Mouse (Mus musculus): ENCODE data around the gene Cyb5b.
A peak's percentile ranks its signal among the peaks of the same experiment; 100 is the strongest.
"Not testable (repeated sequence)": the region's sequence is repeated elsewhere in the genome, so short reads cannot be mapped to it uniquely, and the experiment has no call there.

The Cyb5b gene

GRCm38 (mm10) chr8:107172969-107173645 lies 22.7 kb downstream of the Cyb5b start:
- DNase-seq (ENCODE audit: low read depth), result no peak

GRCm38 (mm10) chr8:107181122-107181521 lies 30.7 kb downstream of the Cyb5b start:
- DNase-seq (ENCODE audit: low read depth), result no peak

- DNase-seq (ENCODE audit: low read depth), result no peak
Observed at GRCm38 (mm10) chr8:107184996-107185395, 34.6 kb downstream of the Cyb5b start.

- peak; percentile 14 for DNase-seq (ENCODE audit: low read depth)
Observed at GRCm38 (mm10) chr8:107186659-107187390, 36.4 kb downstream of the Cyb5b start.

GRCm38 (mm10) chr8:107187631-107188030 lies 37.2 kb downstream of the Cyb5b start:
- DNase-seq (ENCODE audit: low read depth), result no peak

GRCm38 (mm10) chr8:107192631-107193030 lies 42.2 kb downstream of the Cyb5b start:
- no peak for DNase-seq (ENCODE audit: low read depth)

- peak; percentile 14 for DNase-seq (ENCODE audit: low read depth)
Observed at GRCm38 (mm10) chr8:107193331-107193730, 42.9 kb downstream of the Cyb5b start.

GRCm38 (mm10) chr8:107194786-107195451 lies 44.5 kb downstream of the Cyb5b start:
- DNase-seq (ENCODE audit: low read depth), result peak; percentile 77

- DNase-seq (ENCODE audit: low read depth), result no peak
Observed at GRCm38 (mm10) chr8:107197901-107198826, 47.7 kb downstream of the Cyb5b start.

GRCm38 (mm10) chr8:107205164-107205563 lies 54.7 kb downstream of the Cyb5b start:
- DNase-seq (ENCODE audit: low read depth), result no peak

- no peak for DNase-seq (ENCODE audit: low read depth)
Observed at GRCm38 (mm10) chr8:107205701-107206561, 55.5 kb downstream of the Cyb5b start.

GRCm38 (mm10) chr8:107206782-107207525 lies 56.5 kb downstream of the Cyb5b start:
- no peak for DNase-seq (ENCODE audit: low read depth)

- DNase-seq (ENCODE audit: low read depth), result peak; percentile 96
Observed at GRCm38 (mm10) chr8:107209185-107209584, 58.7 kb downstream of the Cyb5b start.

- DNase-seq (ENCODE audit: low read depth), result no peak
Observed at GRCm38 (mm10) chr8:107212006-107212405, 61.6 kb downstream of the Cyb5b start.

- not testable (repeated sequence) for DNase-seq (ENCODE audit: low read depth)
Observed at GRCm38 (mm10) chr8:107217230-107217629, 66.8 kb downstream of the Cyb5b start.

GRCm38 (mm10) chr8:107218091-107218490 lies 67.7 kb downstream of the Cyb5b start:
- no peak for DNase-seq (ENCODE audit: low read depth)

- DNase-seq (ENCODE audit: low read depth), result no peak
Observed at GRCm38 (mm10) chr8:107219078-107219477, 68.6 kb downstream of the Cyb5b start.

GRCm38 (mm10) chr8:107221924-107222851 lies 71.7 kb downstream of the Cyb5b start:
- peak; percentile 47 for DNase-seq (ENCODE audit: low read depth)

- DNase-seq (ENCODE audit: low read depth), result no peak
Observed at GRCm38 (mm10) chr8:107226183-107226582, 75.7 kb downstream of the Cyb5b start.

Data from 416B (cell line).